Mouse (Mus musculus): ENCODE measurements around the gene Pxt1.

Pxt1 gene

GRCm38 (mm10) chr17:28913940-28914339, 29.7 kb downstream of the Pxt1 start:
- DNase-seq (ENCODE audit: low spot score) = no peak

GRCm38 (mm10) chr17:28913200-28913599, 30.4 kb downstream of the Pxt1 start:
- no peak for DNase-seq (ENCODE audit: low spot score)

GRCm38 (mm10) chr17:28910139-28910538, 33.5 kb downstream of the Pxt1 start:
- no peak for DNase-seq (ENCODE audit: low spot score)

- peak; percentile 77 for DNase-seq (ENCODE audit: low spot score)
These were observed 34.2 kb downstream of the Pxt1 start for GRCm38 (mm10) chr17:28909252-28909941.

GRCm38 (mm10) chr17:28907959-28908358, 35.7 kb downstream of the Pxt1 start:
- DNase-seq (ENCODE audit: low spot score) = no peak

- DNase-seq (ENCODE audit: low spot score) = no peak
These were observed 38.2 kb downstream of the Pxt1 start for GRCm38 (mm10) chr17:28905377-28905916.

- DNase-seq (ENCODE audit: low spot score) = peak; percentile 84
These were observed 38.9 kb downstream of the Pxt1 start for GRCm38 (mm10) chr17:28904546-28905376.

GRCm38 (mm10) chr17:28901559-28901958, 42.1 kb downstream of the Pxt1 start:
- no peak for DNase-seq (ENCODE audit: low spot score)

GRCm38 (mm10) chr17:28899427-28899826, 44.2 kb downstream of the Pxt1 start:
- DNase-seq (ENCODE audit: low spot score) = no peak

- no peak for DNase-seq (ENCODE audit: low spot score)
These were observed 45.4 kb downstream of the Pxt1 start for GRCm38 (mm10) chr17:28898249-28898648.

GRCm38 (mm10) chr17:28897817-28898216, 45.8 kb downstream of the Pxt1 start:
- DNase-seq (ENCODE audit: low spot score) = no peak

GRCm38 (mm10) chr17:28896095-28896780, 47.4 kb downstream of the Pxt1 start:
- DNase-seq (ENCODE audit: low spot score) = no peak

- no peak for DNase-seq (ENCODE audit: low spot score)
These were observed 48.3 kb downstream of the Pxt1 start for GRCm38 (mm10) chr17:28895217-28895875.

- DNase-seq (ENCODE audit: low spot score) = no peak
These were observed 49.4 kb downstream of the Pxt1 start for GRCm38 (mm10) chr17:28894050-28894767.

GRCm38 (mm10) chr17:28886266-28886665, 57.4 kb downstream of the Pxt1 start:
- no peak for DNase-seq (ENCODE audit: low spot score)

GRCm38 (mm10) chr17:28885231-28885630, 58.4 kb downstream of the Pxt1 start:
- DNase-seq (ENCODE audit: low spot score) = no peak

Data from embryo, embryonic 10.5 days (tissue).